Mouse (Mus musculus) liver, postnatal 0 days (tissue): ENCODE data around the gene Eme2. TPM values are rescaled to one million over a fixed set of nuclear protein-coding genes. Genes with fewer than 3 reads are reported as not detected.
A peak's percentile ranks its signal among the peaks of the same experiment; 100 is the strongest.

ENCODE experiments used
- ATAC-seq: fragments of 200-750 bp; cut with Nextera tagmentation; 2 replicates; pipeline ENCODE4 v1.8.0; 2017; ENCODE audit warnings: mild to moderate bottlenecking, moderate library complexity
- DNase-seq: peaks from one replicate; pipeline ENCODE4 v3.0.0-alpha.2; 2016
- H3K27ac ChIP-seq: fragments of 300-500 bp; sonication (generic); 2 replicates; pipeline ENCODE4 v1.5.1; 2014; ENCODE audit warnings: antibody characterized with exemption, moderate library complexity, mild to moderate bottlenecking, low read depth
- H3K27me3 ChIP-seq: fragments of 300-500 bp; sonication (generic); 2 replicates; pipeline ENCODE4 v1.6.1; 2014; ENCODE audit warnings: low read length, control low read depth, mixed read lengths; ENCODE audit not compliant: insufficient read depth
- H3K36me3 ChIP-seq: fragments of 300-500 bp; sonication (generic); replicated peaks from 2 replicates; pipeline ENCODE4 v1.6.1; 2014; ENCODE audit warnings: mild to moderate bottlenecking, control low read depth, low read length, moderate library complexity, mixed read lengths; ENCODE audit not compliant: insufficient read depth
- H3K4me1 ChIP-seq: fragments of 300-500 bp; sonication (generic); 2 replicates; pipeline ENCODE4 v1.6.1; 2014; ENCODE audit warnings: antibody characterized with exemption, mild to moderate bottlenecking, control low read depth; ENCODE audit not compliant: insufficient read depth
- H3K4me2 ChIP-seq: fragments of 300-500 bp; sonication (generic); 2 replicates; pipeline ENCODE4 v1.6.1; 2014; ENCODE audit warnings: low read depth, mild to moderate bottlenecking, low read length, moderate library complexity, mixed read lengths
- H3K4me3 ChIP-seq: fragments of 300-500 bp; sonication (generic); 2 replicates; pipeline ENCODE4 v1.5.1; 2014; ENCODE audit warnings: low read depth, low read length
- H3K9ac ChIP-seq: fragments of 300-500 bp; sonication (generic); replicated peaks from 2 replicates; pipeline ENCODE4 v1.6.1; 2014; ENCODE audit warnings: mild to moderate bottlenecking, moderate library complexity
- H3K9me3 ChIP-seq: fragments of 300-500 bp; sonication (generic); 2 replicates; pipeline ENCODE4 v1.6.1; 2016; ENCODE audit warnings: mild to moderate bottlenecking, control low read depth, low read length, mixed read lengths
- CTCF ChIP-seq: sonication (generic); IDR thresholded peaks from 2 replicates; pipeline ENCODE4 v1.5.1; 2016; ENCODE audit warnings: antibody characterized with exemption, low read depth
- EP300 ChIP-seq: IDR thresholded peaks from 2 replicates; pipeline ENCODE4 v1.6.1; 2016; ENCODE audit warnings: antibody characterized with exemption, low read depth, mild to moderate bottlenecking
- WGBS: fragments of 180-500 bp; shearing (Covaris S2); extraction: QIAGEN DNeasy Blood & Tissue Kit; methylation state at CpG from one replicate; pipeline ENCODE4 v1.1.7; 2014; ENCODE audit not compliant: insufficient replicate concordance; 5-methylcytosine and 5-hydroxymethylcytosine counted together
- polyA plus RNA-seq: library from polyadenylated mRNA; unstranded; fragments of >200 nt; fragmentation: Nextera tagmentation; extraction: Ambion mirVana; gene quantifications from 2 replicates; pipeline ENCODE4 v1.2.1, GENCODE M21; 2015

Gene Eme2
- polyA plus RNA-seq, 1 experiment from 2014 or later: 11.3 TPM

GRCm38 (mm10) chr17:24849733-24850064, 45.2 kb downstream of the Eme2 start:
- peaks cover 20% of the 10 kb centered on the region for H3K36me3 ChIP-seq
- WGBS: under 1% methylated on average over 21 of the region's 21 CpGs
- peak; percentile 58 for TF ChIP-seq CTCF
- TF ChIP-seq EP300: no peak
- peak overlapping the region; percentile 89 for H3K9ac ChIP-seq
- no peaks in the 10 kb centered on the region for H3K9me3 ChIP-seq
- H3K4me3 ChIP-seq: peak overlapping the region; percentile 95
- no peaks in the 10 kb centered on the region for H3K27me3 ChIP-seq
- H3K4me1 ChIP-seq: peaks cover 22% of the 10 kb centered on the region
- DNase-seq (no peak), ATAC-seq (peak; percentile 30)
- H3K27ac ChIP-seq: peak overlapping the region; percentile 97
- H3K4me2 ChIP-seq: peak overlapping the region; percentile 84

- peak overlapping the region; percentile 95 for H3K4me3 ChIP-seq
- H3K27ac ChIP-seq: peak overlapping the region; percentile 97
- TF ChIP-seq CTCF: peak; percentile 14; the same call in 1 of the 2 replicates
- TF ChIP-seq EP300: peak; percentile 68; the same call in 1 of the 2 replicates
- DNase-seq (peak; percentile 39), ATAC-seq (no peak)
- H3K36me3 ChIP-seq: peaks cover 11% of the 10 kb centered on the region
- no peaks in the 10 kb centered on the region for H3K27me3 ChIP-seq
- H3K4me2 ChIP-seq: peak overlapping the region; percentile 84
- peaks cover 22% of the 10 kb centered on the region for H3K4me1 ChIP-seq
- no peaks in the 10 kb centered on the region for H3K9me3 ChIP-seq
- H3K9ac ChIP-seq: peak overlapping the region; percentile 89
Measured at GRCm38 (mm10) chr17:24848600-24849031, 46.3 kb downstream of the Eme2 start.

- TF ChIP-seq CTCF (no peak), EP300 (peak; percentile 82)
- WGBS: 76% methylated on average over 1 of the region's 1 CpGs
- Histone ChIP-seq H3K9me3 (no peaks in the 10 kb centered on the region), H3K27ac (peak overlapping the region; percentile 68), H3K9ac (no peak overlapping the region), H3K27me3 (no peaks in the 10 kb centered on the region), H3K36me3 (peaks cover under 1% of the 10 kb centered on the region; the same call in 1 of the 2 replicates), H3K4me1 (peaks cover 22% of the 10 kb centered on the region), H3K4me2 (peak overlapping the region; percentile 84), H3K4me3 (peak overlapping the region; percentile 95)
- peak; percentile 48 for DNase-seq
- peak; percentile 10 for ATAC-seq
Measured at GRCm38 (mm10) chr17:24847386-24847785, 47.5 kb downstream of the Eme2 start.

- peaks cover 9% of the 10 kb centered on the region; the same call in 1 of the 2 replicates for H3K4me1 ChIP-seq
- no peak for ATAC-seq
- H3K27ac ChIP-seq: no peak overlapping the region
- H3K36me3 ChIP-seq: no peaks in the 10 kb centered on the region
- H3K9me3 ChIP-seq: no peaks in the 10 kb centered on the region
- no peaks in the 10 kb centered on the region for H3K27me3 ChIP-seq
- TF ChIP-seq CTCF (no peak), EP300 (no peak)
- H3K9ac ChIP-seq: no peak overlapping the region
- H3K4me3 ChIP-seq: no peak overlapping the region
- no peak for DNase-seq
- H3K4me2 ChIP-seq: no peak overlapping the region
- WGBS: 61% methylated on average over 9 of the region's 9 CpGs
Measured at GRCm38 (mm10) chr17:24844525-24844924, 50.4 kb downstream of the Eme2 start.

- Histone ChIP-seq H3K9ac (no peak overlapping the region), H3K36me3 (no peaks in the 10 kb centered on the region), H3K4me1 (0 out of 2 replicates have a peak, but pooled peaks cover 5% of the 10 kb centered on the region), H3K9me3 (no peaks in the 10 kb centered on the region), H3K27ac (no peak overlapping the region), H3K4me3 (no peak overlapping the region), H3K4me2 (no peak overlapping the region), H3K27me3 (no peaks in the 10 kb centered on the region)
- DNase-seq: no peak
- ATAC-seq: no peak
- TF ChIP-seq CTCF (peak; percentile 70), EP300 (no peak)
- 59% methylated on average over 2 of the region's 2 CpGs for WGBS
Measured at GRCm38 (mm10) chr17:24842631-24843030, 52.3 kb downstream of the Eme2 start.

- Histone ChIP-seq H3K36me3 (no peaks in the 10 kb centered on the region), H3K27ac (no peak overlapping the region), H3K9ac (no peak overlapping the region), H3K4me1 (0 out of 2 replicates have a peak, but pooled peaks cover 2% of the 10 kb centered on the region), H3K4me3 (no peak overlapping the region), H3K4me2 (no peak overlapping the region), H3K27me3 (no peaks in the 10 kb centered on the region), H3K9me3 (no peaks in the 10 kb centered on the region)
- peak; percentile 80 for ATAC-seq
- 58% methylated on average over 4 of the region's 4 CpGs for WGBS
- no peak for TF ChIP-seq EP300
- TF ChIP-seq CTCF: peak; percentile 83
- peak; percentile 64 for DNase-seq
Measured at GRCm38 (mm10) chr17:24841133-24841532, 53.8 kb downstream of the Eme2 start.

GRCm38 (mm10) chr17:24840341-24840740, 54.5 kb downstream of the Eme2 start:
- 40% methylated on average over 5 of the region's 5 CpGs for WGBS
- no peak overlapping the region for H3K9ac ChIP-seq
- H3K9me3 ChIP-seq: no peaks in the 10 kb centered on the region
- no peak overlapping the region for H3K27ac ChIP-seq
- no peak for DNase-seq
- H3K4me3 ChIP-seq: no peak overlapping the region
- no peaks in the 10 kb centered on the region for H3K4me1 ChIP-seq
- H3K4me2 ChIP-seq: no peak overlapping the region
- H3K27me3 ChIP-seq: no peaks in the 10 kb centered on the region
- TF ChIP-seq EP300 (no peak), CTCF (no peak)
- no peak for ATAC-seq
- H3K36me3 ChIP-seq: no peaks in the 10 kb centered on the region
